Mouse (Mus musculus) layer of hippocampus, adult 9-10 months (tissue): Measurements from ENCODE around the gene Cope.
A peak's percentile ranks its signal among the peaks of the same experiment; 100 is the strongest.

Experiments used
- DNase-seq: peaks from one replicate; pipeline ENCODE4 v3.0.0; 2022; ENCODE audit warnings: low spot score

Gene Cope

GRCm38 (mm10) chr8:70347860-70348420, 45.6 kb downstream of the Cope start:
- DNase-seq, result no peak

DNA sequence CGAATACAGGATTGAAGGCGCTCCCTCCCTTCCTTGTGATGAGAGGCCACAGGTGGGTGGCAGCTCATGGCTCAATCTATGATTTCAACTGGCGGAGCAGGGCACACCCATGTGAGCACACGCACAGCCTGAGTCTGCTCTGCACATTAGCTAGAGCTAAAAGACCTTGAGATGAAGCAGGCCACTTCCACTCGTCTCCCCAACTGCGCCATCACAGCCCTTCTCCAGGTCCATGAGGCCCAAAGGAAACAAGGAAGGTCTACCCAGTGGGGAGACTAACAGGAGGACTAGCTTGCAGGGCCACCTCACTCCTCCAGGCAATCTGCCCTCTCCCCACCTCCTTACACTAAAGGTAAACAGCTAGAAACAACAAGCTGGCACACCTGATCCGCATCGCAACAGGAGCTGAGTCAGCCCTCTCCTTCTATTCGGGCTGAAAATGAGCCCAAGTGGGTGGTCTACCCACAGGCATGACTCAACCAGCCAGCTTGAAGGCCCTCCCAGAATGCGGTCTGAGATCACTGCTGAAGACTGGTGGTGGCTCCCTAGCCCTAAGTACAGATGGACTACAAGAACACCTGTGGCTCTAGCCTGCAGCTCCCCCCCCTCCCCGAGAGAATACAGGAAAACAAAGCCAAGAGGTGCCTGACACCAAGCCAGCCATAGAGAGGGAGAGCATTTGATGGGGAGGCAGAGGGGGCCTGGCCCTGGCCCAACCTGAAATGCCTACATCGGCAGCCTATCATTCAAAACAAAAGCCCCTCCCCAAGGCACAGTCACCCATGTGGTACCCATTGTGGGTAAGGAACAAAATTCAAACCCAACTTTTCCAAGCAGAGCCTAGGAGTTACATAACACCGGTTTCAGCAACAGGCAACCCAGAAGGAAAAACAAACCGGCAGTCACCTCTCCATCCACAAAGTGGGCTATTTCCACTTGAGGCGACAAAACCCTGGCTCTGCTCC, 49.0 kb downstream of the Cope start:
- no peak for DNase-seq

DNA sequence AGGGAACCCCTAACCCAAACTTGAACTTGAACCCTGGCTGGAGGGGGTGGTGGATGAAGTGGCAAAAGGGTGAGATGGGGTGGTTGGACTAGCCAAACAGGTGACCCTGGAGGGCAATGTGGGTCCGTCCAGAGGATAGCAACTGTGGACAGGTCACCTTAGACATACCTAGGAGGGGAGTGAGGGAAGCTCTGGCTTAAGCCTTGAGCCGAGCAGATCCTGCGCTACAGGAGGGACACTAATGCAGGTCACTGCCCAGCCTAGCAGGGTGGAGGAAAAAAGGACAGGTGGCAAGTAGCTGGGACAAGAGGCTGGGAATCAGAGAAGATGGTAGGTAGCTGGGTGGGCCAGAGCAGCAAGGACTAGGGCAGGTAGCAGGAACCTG, 49.7 kb downstream of the Cope start:
- DNase-seq, result no peak

DNA sequence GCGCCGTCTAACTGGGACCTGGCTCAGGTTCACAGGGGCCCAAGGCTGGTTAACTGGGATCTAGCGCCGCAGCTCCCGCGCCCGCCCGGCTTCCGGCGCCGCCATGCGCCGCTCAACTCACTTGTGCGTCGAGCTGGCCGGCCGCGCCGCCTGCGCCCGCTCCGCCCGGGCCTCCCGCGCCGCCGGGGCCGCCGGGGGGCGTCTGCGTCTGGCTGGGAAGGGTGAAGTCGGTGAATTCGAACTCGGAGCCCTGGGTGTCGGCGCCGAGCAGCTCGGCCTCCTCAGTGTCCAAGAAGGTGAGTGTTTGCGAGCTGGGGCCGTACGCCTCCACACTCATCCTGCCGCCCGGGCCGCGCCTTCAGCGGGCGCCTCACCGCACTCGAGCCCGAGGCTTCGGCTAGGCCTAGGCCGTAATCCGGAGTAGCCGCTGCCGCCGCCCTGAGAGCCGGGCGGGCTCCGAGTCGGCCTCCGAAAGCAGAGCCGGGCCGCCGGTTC, 50.4 kb downstream of the Cope start:
- no peak for DNase-seq

DNA sequence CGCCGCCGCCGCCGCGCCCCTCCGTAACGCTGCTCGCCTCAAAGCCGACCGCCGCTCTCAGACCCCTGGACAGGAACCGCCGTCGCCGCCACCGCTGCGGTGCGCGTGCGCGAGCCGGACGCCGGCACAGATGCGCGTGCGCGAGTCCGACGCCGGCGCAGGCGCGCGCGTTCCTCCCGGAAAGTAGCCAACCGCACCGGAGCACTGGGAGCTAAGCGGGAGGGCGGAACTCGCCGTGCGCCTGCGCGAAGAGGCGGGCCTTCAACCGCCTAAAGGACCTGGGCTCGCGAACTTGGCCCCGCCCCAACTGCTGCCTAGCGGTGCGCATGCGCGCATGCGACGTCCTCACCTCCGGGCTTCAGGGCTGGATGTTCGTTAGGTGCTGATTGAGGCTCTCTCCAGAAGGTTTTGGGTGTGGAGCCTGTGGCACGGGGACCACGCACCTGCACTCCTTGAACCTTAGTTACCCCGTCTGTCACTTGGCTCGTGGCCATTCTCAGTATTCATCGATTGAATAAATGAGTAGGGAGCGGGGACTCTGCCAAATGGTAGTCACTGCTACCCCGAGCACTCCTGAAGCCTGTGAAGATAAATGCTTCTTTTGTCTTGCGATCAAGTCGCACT, 51.0 kb downstream of the Cope start, which contains the start of gene Upf1:
TSS of gene Upf1 (minus strand) at position 85 of the 624 bp plus-strand sequence.
- DNase-seq, result peak; percentile 94

GRCm38 (mm10) chr8:70354004-70354403, 51.7 kb downstream of the Cope start:
- no peak for DNase-seq

GRCm38 (mm10) chr8:70356111-70356510, 53.8 kb downstream of the Cope start:
- DNase-seq, result no peak

- no peak for DNase-seq
Observed at GRCm38 (mm10) chr8:70359411-70359810, 57.1 kb downstream of the Cope start.

GRCm38 (mm10) chr8:70360769-70361168, 58.5 kb downstream of the Cope start:
- DNase-seq, result no peak

- DNase-seq, result no peak
Observed at GRCm38 (mm10) chr8:70361484-70362032, 59.2 kb downstream of the Cope start.
